ENCODE assay signal across 21 mouse cellular contexts in genomic region chr9:109930063-109930462, GRCm38 (mm10).
"Had no signal": no experiment of that assay in that cellular context is flagged by ENCODE, and none has a peak within 500 bp of the region (broad histone marks: within the 10 kb centered on the region; RNA-seq: fewer than 3 reads in every experiment).

No protein-coding gene starts in this region.

- H3K36me3 ChIP-seq: kidney, embryonic 15.5 days; limb, embryonic 12.5 days; limb, embryonic 15.5 days; midbrain, embryonic 12.5 days; midbrain, embryonic 15.5 days had no signal

- H3K9me3 ChIP-seq: kidney, embryonic 15.5 days; limb, embryonic 12.5 days; limb, embryonic 15.5 days; midbrain, embryonic 12.5 days; midbrain, embryonic 15.5 days had no signal

- H3K27ac ChIP-seq: kidney, embryonic 15.5 days; left cerebral cortex, adult 2 months; liver, embryonic 14.5 days; macrophage; stomach, postnatal 0 days had no signal

- H3K4me3 ChIP-seq: left cerebral cortex, adult 2 months; midbrain, embryonic 15.5 days had no signal

- H3K27me3 ChIP-seq: kidney, embryonic 15.5 days; limb, embryonic 12.5 days; limb, embryonic 15.5 days; midbrain, embryonic 12.5 days; midbrain, embryonic 15.5 days had no signal

- ATAC-seq: lung, postnatal 0 days; midbrain, embryonic 15.5 days had no signal

- H3K9ac ChIP-seq: kidney, embryonic 15.5 days; limb, embryonic 12.5 days; limb, embryonic 15.5 days; liver, embryonic 14.5 days; midbrain, embryonic 12.5 days; midbrain, embryonic 15.5 days had no signal

- DNase-seq: kidney, adult 11 months; kidney, adult 8-10 months; kidney, postnatal 10 days; kidney, postnatal 36 days; layer of hippocampus, postnatal 36 days; left cerebral cortex, postnatal 4 days; lung, embryonic 14.5 days; right cerebral cortex, postnatal 14 days; right cerebral cortex, postnatal 4 days; thymus, adult 18-20 months; thymus, postnatal 36 days had no signal
